Mouse (Mus musculus) neural tube, embryonic 15.5 days (tissue): ENCODE measurements at regions not wholly inside any gene's neighbourhood (a gene's known extent, or its start where the extent isn't known, plus 50 kb on each side); places are given as distances from the start of the nearest gene placed in this dataset.

Experiments used
- ATAC-seq: fragments of 200-750 bp; cut with Nextera tagmentation; 2 replicates; pipeline ENCODE4 v1.8.0; 2017; ENCODE audit warnings: mild to moderate bottlenecking, moderate TSS enrichment, moderate library complexity; ENCODE audit not compliant: low FRiP score
- H3K27ac ChIP-seq: fragments of 300-500 bp; sonication (generic); replicated peaks from 2 replicates; pipeline ENCODE4 v1.5.1; 2015; ENCODE audit warnings: mild to moderate bottlenecking, inconsistent platforms
- H3K27me3 ChIP-seq: fragments of 300-500 bp; sonication (generic); replicated peaks from 2 replicates; pipeline ENCODE4 v1.6.1; 2015; ENCODE audit warnings: inconsistent platforms
- H3K36me3 ChIP-seq: fragments of 300-500 bp; sonication (generic); 2 replicates; pipeline ENCODE4 v1.6.1; 2015; ENCODE audit warnings: inconsistent platforms
- H3K4me1 ChIP-seq: fragments of 300-500 bp; sonication (generic); 2 replicates; pipeline ENCODE4 v1.6.1; 2015; ENCODE audit warnings: inconsistent platforms
- H3K4me2 ChIP-seq: fragments of 300-500 bp; sonication (generic); 2 replicates; pipeline ENCODE4 v1.6.1; 2015; ENCODE audit warnings: inconsistent platforms, mild to moderate bottlenecking, moderate library complexity
- H3K4me3 ChIP-seq: fragments of 300-500 bp; sonication (generic); replicated peaks from 2 replicates; pipeline ENCODE4 v1.5.1; 2015; ENCODE audit warnings: mild to moderate bottlenecking, inconsistent platforms
- H3K9ac ChIP-seq: fragments of 300-500 bp; sonication (generic); replicated peaks from 2 replicates; pipeline ENCODE4 v1.6.1; 2015; ENCODE audit warnings: mild to moderate bottlenecking, inconsistent platforms
- H3K9me3 ChIP-seq: fragments of 300-500 bp; sonication (generic); replicated peaks from 2 replicates; pipeline ENCODE4 v1.6.1; 2016; ENCODE audit warnings: inconsistent platforms
- WGBS: fragments of 180-500 bp; shearing (Covaris S2); methylation state at CpG from one replicate; pipeline ENCODE4 v1.1.7; 2015; ENCODE audit warnings: mixed read lengths; 5-methylcytosine and 5-hydroxymethylcytosine counted together

GRCm38 (mm10) chr3:62278279-62278678 is 59.9 kb upstream of the Arhgef26 start:
- Histone ChIP-seq H3K4me2 (no peak overlapping the region), H3K36me3 (no peaks in the 10 kb centered on the region), H3K9me3 (no peaks in the 10 kb centered on the region), H3K4me3 (no peak overlapping the region), H3K4me1 (no peaks in the 10 kb centered on the region), H3K27me3 (no peaks in the 10 kb centered on the region), H3K9ac (no peak overlapping the region), H3K27ac (no peak overlapping the region)
- WGBS = 64% methylated on average over 3 of the region's 3 CpGs
- ATAC-seq = no peak

DNA sequence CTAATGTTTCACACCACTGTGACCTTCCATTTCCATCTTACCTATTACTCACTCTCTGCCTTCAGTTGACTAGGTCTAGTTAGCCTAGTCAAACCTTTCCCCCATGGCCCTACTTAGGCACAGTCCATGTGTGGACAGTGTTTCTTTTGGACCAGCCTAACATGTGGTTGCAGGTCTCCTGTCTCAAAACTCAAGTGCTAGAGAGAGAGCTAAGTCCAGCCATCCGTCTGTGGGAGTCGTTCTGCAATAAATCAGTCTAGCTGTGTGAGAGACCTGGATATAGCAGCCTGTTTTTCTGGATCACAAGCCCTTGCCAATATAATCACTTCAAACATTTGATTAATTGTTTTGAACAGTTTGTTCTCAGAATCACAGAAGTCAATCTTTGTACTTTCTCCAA is 57.2 kb upstream of the Arhgef26 start:
- no peaks in the 10 kb centered on the region for H3K36me3 ChIP-seq
- no peak overlapping the region for H3K9ac ChIP-seq
- WGBS = 54% methylated on average over 2 of the region's 2 CpGs
- H3K27me3 ChIP-seq = no peaks in the 10 kb centered on the region
- no peaks in the 10 kb centered on the region for H3K9me3 ChIP-seq
- no peak for ATAC-seq
- H3K4me3 ChIP-seq = no peak overlapping the region
- H3K4me1 ChIP-seq = no peaks in the 10 kb centered on the region
- no peak overlapping the region for H3K4me2 ChIP-seq
- no peak overlapping the region for H3K27ac ChIP-seq
